Mouse (Mus musculus): Measurements from ENCODE around the gene Tm4sf5. TPM values are rescaled to one million over a fixed set of nuclear protein-coding genes. Genes with fewer than 3 reads are reported as not detected.
"Not testable (repeated sequence)": the region's sequence is repeated elsewhere in the genome, so short reads cannot be mapped to it uniquely, and the experiment has no call there.

Tm4sf5 gene
- polyA plus RNA-seq, 1 experiment from 2014 or later = 4.7 TPM

- 90% methylated on average over 7 of the region's 7 CpGs for WGBS
- H3K4me2 ChIP-seq (ENCODE audit: low read length) = no peak within 1 kb of the TSS
- H3K4me1 ChIP-seq (ENCODE audit: control insufficient read depth, insufficient read depth, low read length) = peaks cover 6% of the 10 kb centered on the region; the same call in 1 of the 2 replicates
- H3K4me3 ChIP-seq (replicated peaks; ENCODE audit: low read depth, low read length) = no peak within 1 kb of the TSS
- no peak for DNase-seq
- ATAC-seq (ENCODE audit: low FRiP score, low TSS enrichment) = no peak
- no peak within 1 kb of the TSS for H3K9ac ChIP-seq (replicated peaks; ENCODE audit: low read length)
- H3K36me3 ChIP-seq (ENCODE audit: control insufficient read depth, insufficient read depth, low read length) = no peaks in the 10 kb centered on the region
- no peaks in the 10 kb centered on the region for H3K9me3 ChIP-seq (ENCODE audit: control insufficient read depth, low read length)
- no peaks in the 10 kb centered on the region for H3K27me3 ChIP-seq (ENCODE audit: control insufficient read depth, insufficient read depth, low read length)
- no peak within 1 kb of the TSS for H3K27ac ChIP-seq (replicated peaks; ENCODE audit: low read depth, low read length)
These were observed 9.2 kb downstream of the Tm4sf5 start, which contains the start of gene Vmo1 for GRCm38 (mm10) chr11:70514288-70514687. TSS of gene Vmo1 (minus strand) at chr11:70514616.

GRCm38 (mm10) chr11:70516352-70516751, 11.3 kb downstream of the Tm4sf5 start:
- DNase-seq = peak; percentile 78

GRCm38 (mm10) chr11:70518436-70518835, 13.4 kb downstream of the Tm4sf5 start:
- Histone ChIP-seq H3K27me3 (ENCODE audit: control insufficient read depth, insufficient read depth, low read length) (no peaks in the 10 kb centered on the region), H3K27ac (replicated peaks; ENCODE audit: low read depth, low read length) (no peak overlapping the region), H3K9me3 (ENCODE audit: control insufficient read depth, low read length) (no peaks in the 10 kb centered on the region), H3K36me3 (ENCODE audit: control insufficient read depth, insufficient read depth, low read length) (no peaks in the 10 kb centered on the region), H3K4me3 (replicated peaks; ENCODE audit: low read depth, low read length) (no peak overlapping the region), H3K4me1 (ENCODE audit: control insufficient read depth, insufficient read depth, low read length) (no peaks in the 10 kb centered on the region), H3K9ac (replicated peaks; ENCODE audit: low read length) (no peak overlapping the region), H3K4me2 (ENCODE audit: low read length) (no peak overlapping the region)
- no peak for DNase-seq
- WGBS = 72% methylated on average over 1 of the region's 1 CpGs
- ATAC-seq (ENCODE audit: low FRiP score, low TSS enrichment) = no peak

More at GRCm38 (mm10) chr11:70516352-70516751, 11.3 kb downstream of the Tm4sf5 start:
- Histone ChIP-seq H3K27ac (replicated peaks; ENCODE audit: low read depth, low read length) (no peak overlapping the region), H3K27me3 (ENCODE audit: control insufficient read depth, insufficient read depth, low read length) (no peaks in the 10 kb centered on the region), H3K9ac (replicated peaks; ENCODE audit: low read length) (no peak overlapping the region), H3K36me3 (ENCODE audit: control insufficient read depth, insufficient read depth, low read length) (no peaks in the 10 kb centered on the region), H3K9me3 (ENCODE audit: control insufficient read depth, low read length) (no peaks in the 10 kb centered on the region), H3K4me1 (ENCODE audit: control insufficient read depth, insufficient read depth, low read length) (no peaks in the 10 kb centered on the region), H3K4me3 (replicated peaks; ENCODE audit: low read depth, low read length) (no peak overlapping the region), H3K4me2 (ENCODE audit: low read length) (no peak overlapping the region)
- WGBS = 27% methylated on average over 2 of the region's 2 CpGs
- no peak for ATAC-seq (ENCODE audit: low FRiP score, low TSS enrichment)

- no peaks in the 10 kb centered on the region for H3K4me1 ChIP-seq (ENCODE audit: control insufficient read depth, insufficient read depth, low read length)
- H3K9ac ChIP-seq (replicated peaks; ENCODE audit: low read length) = peak within 1 kb of the TSS; percentile 43; the same call in 1 of the 2 replicates
- DNase-seq (no peak), ATAC-seq (ENCODE audit: low FRiP score, low TSS enrichment) (no peak)
- H3K4me3 ChIP-seq (replicated peaks; ENCODE audit: low read depth, low read length) = peak within 1 kb of the TSS; percentile 20
- 85% methylated on average over 10 of the region's 10 CpGs for WGBS
- no peak within 1 kb of the TSS for H3K27ac ChIP-seq (replicated peaks; ENCODE audit: low read depth, low read length)
- H3K4me2 ChIP-seq (ENCODE audit: low read length) = peak within 1 kb of the TSS; percentile 46
- no peaks in the 10 kb centered on the region for H3K36me3 ChIP-seq (ENCODE audit: control insufficient read depth, insufficient read depth, low read length)
- H3K9me3 ChIP-seq (ENCODE audit: control insufficient read depth, low read length) = no peaks in the 10 kb centered on the region
- no peaks in the 10 kb centered on the region for H3K27me3 ChIP-seq (ENCODE audit: control insufficient read depth, insufficient read depth, low read length)
These were observed 13.9 kb downstream of the Tm4sf5 start, which contains the start of gene Gltpd2 for GRCm38 (mm10) chr11:70518923-70519322. TSS of gene Gltpd2 (plus strand) at chr11:70519196.

GRCm38 (mm10) chr11:70520178-70520769, 15.2 kb downstream of the Tm4sf5 start:
- peak overlapping the region; percentile 20 for H3K4me3 ChIP-seq (replicated peaks; ENCODE audit: low read depth, low read length)
- H3K27me3 ChIP-seq (ENCODE audit: control insufficient read depth, insufficient read depth, low read length) = no peaks in the 10 kb centered on the region
- H3K9ac ChIP-seq (replicated peaks; ENCODE audit: low read length) = peak overlapping the region; percentile 43; the same call in 1 of the 2 replicates
- 0 out of 2 replicates have a peak overlapping the region, but pooled peaks have one; percentile 45 for H3K27ac ChIP-seq (replicated peaks; ENCODE audit: low read depth, low read length)
- H3K9me3 ChIP-seq (ENCODE audit: control insufficient read depth, low read length) = no peaks in the 10 kb centered on the region
- WGBS = 12% methylated on average over 41 of the region's 41 CpGs
- H3K36me3 ChIP-seq (ENCODE audit: control insufficient read depth, insufficient read depth, low read length) = no peaks in the 10 kb centered on the region
- DNase-seq (peak; percentile 61), ATAC-seq (ENCODE audit: low FRiP score, low TSS enrichment) (no peak)
- H3K4me2 ChIP-seq (ENCODE audit: low read length) = peak overlapping the region; percentile 46
- no peaks in the 10 kb centered on the region for H3K4me1 ChIP-seq (ENCODE audit: control insufficient read depth, insufficient read depth, low read length)

- not testable (repeated sequence) for H3K9ac ChIP-seq (replicated peaks; ENCODE audit: low read length); H3K4me3 ChIP-seq (replicated peaks; ENCODE audit: low read depth, low read length); ATAC-seq (ENCODE audit: low FRiP score, low TSS enrichment); H3K27me3 ChIP-seq (ENCODE audit: control insufficient read depth, insufficient read depth, low read length); H3K9me3 ChIP-seq (ENCODE audit: control insufficient read depth, low read length); H3K4me2 ChIP-seq (ENCODE audit: low read length); H3K27ac ChIP-seq (replicated peaks; ENCODE audit: low read depth, low read length); H3K4me1 ChIP-seq (ENCODE audit: control insufficient read depth, insufficient read depth, low read length)
- peak; percentile 11 for DNase-seq
- peaks cover 21% of the 10 kb centered on the region for H3K36me3 ChIP-seq (ENCODE audit: control insufficient read depth, insufficient read depth, low read length)
- 92% methylated on average over 8 of the region's 8 CpGs for WGBS
These were observed 18.4 kb downstream of the Tm4sf5 start for GRCm38 (mm10) chr11:70523306-70523989.

- no peaks in the 10 kb centered on the region for H3K9me3 ChIP-seq (ENCODE audit: control insufficient read depth, low read length)
- peak overlapping the region; percentile 54 for H3K4me2 ChIP-seq (ENCODE audit: low read length)
- H3K36me3 ChIP-seq (ENCODE audit: control insufficient read depth, insufficient read depth, low read length) = peaks cover 28% of the 10 kb centered on the region
- DNase-seq (no peak), ATAC-seq (ENCODE audit: low FRiP score, low TSS enrichment) (no peak; the same call in 1 of the 2 replicates)
- 5% methylated on average over 8 of the region's 8 CpGs for WGBS
- H3K4me1 ChIP-seq (ENCODE audit: control insufficient read depth, insufficient read depth, low read length) = peaks cover 7% of the 10 kb centered on the region; the same call in 1 of the 2 replicates
- peak overlapping the region; percentile 63 for H3K4me3 ChIP-seq (replicated peaks; ENCODE audit: low read depth, low read length)
- no peak overlapping the region for H3K27ac ChIP-seq (replicated peaks; ENCODE audit: low read depth, low read length)
- H3K9ac ChIP-seq (replicated peaks; ENCODE audit: low read length) = 0 out of 2 replicates have a peak overlapping the region, but pooled peaks have one; percentile 34
- H3K27me3 ChIP-seq (ENCODE audit: control insufficient read depth, insufficient read depth, low read length) = no peaks in the 10 kb centered on the region
These were observed 19.7 kb downstream of the Tm4sf5 start for GRCm38 (mm10) chr11:70524782-70525181.

GRCm38 (mm10) chr11:70525184-70525678, 20.2 kb downstream of the Tm4sf5 start, which contains the start of gene Psmb6:
TSS of gene Psmb6 (plus strand) at chr11:70525367.
- DNase-seq (peak; percentile 97), ATAC-seq (ENCODE audit: low FRiP score, low TSS enrichment) (peak; percentile 95)
- Histone ChIP-seq H3K9me3 (ENCODE audit: control insufficient read depth, low read length) (no peaks in the 10 kb centered on the region), H3K9ac (replicated peaks; ENCODE audit: low read length) (peak within 1 kb of the TSS; percentile 66), H3K4me2 (ENCODE audit: low read length) (peak within 1 kb of the TSS; percentile 85), H3K27ac (replicated peaks; ENCODE audit: low read depth, low read length) (peak within 1 kb of the TSS; percentile 46), H3K4me1 (ENCODE audit: control insufficient read depth, insufficient read depth, low read length) (peaks cover 7% of the 10 kb centered on the region; the same call in 1 of the 2 replicates), H3K36me3 (ENCODE audit: control insufficient read depth, insufficient read depth, low read length) (peaks cover 28% of the 10 kb centered on the region), H3K4me3 (replicated peaks; ENCODE audit: low read depth, low read length) (peak within 1 kb of the TSS; percentile 63), H3K27me3 (ENCODE audit: control insufficient read depth, insufficient read depth, low read length) (no peaks in the 10 kb centered on the region)
- WGBS = under 1% methylated on average over 25 of the region's 26 CpGs

Measured in midbrain, embryonic 14.5 days (tissue).